Mouse (Mus musculus) stomach, embryonic 15.5 days (tissue): ENCODE data around the gene Col6a3. TPM values are rescaled to one million over a fixed set of nuclear protein-coding genes. Genes with fewer than 3 reads are reported as not detected.
A peak's percentile ranks its signal among the peaks of the same experiment; 100 is the strongest.

Source experiments
- ATAC-seq: fragments of 200-750 bp; cut with Nextera tagmentation; 2 replicates; pipeline ENCODE4 v1.8.0; 2017; ENCODE audit warnings: low read depth, moderate number of reproducible peaks, moderate TSS enrichment; ENCODE audit not compliant: insufficient read depth, low FRiP score
- H3K27ac ChIP-seq: fragments of 300-500 bp; sonication (generic); 2 replicates; pipeline ENCODE4 v1.5.1; 2015; ENCODE audit warnings: mild to moderate bottlenecking, inconsistent platforms
- H3K27me3 ChIP-seq: fragments of 300-500 bp; sonication (generic); replicated peaks from 2 replicates; pipeline ENCODE4 v1.6.1; 2015; ENCODE audit warnings: inconsistent platforms
- H3K36me3 ChIP-seq: fragments of 300-500 bp; sonication (generic); 2 replicates; pipeline ENCODE4 v1.6.1; 2015; ENCODE audit warnings: inconsistent platforms
- H3K4me1 ChIP-seq: fragments of 300-500 bp; sonication (generic); 2 replicates; pipeline ENCODE4 v1.6.1; 2015; ENCODE audit warnings: inconsistent platforms
- H3K4me2 ChIP-seq: fragments of 300-500 bp; sonication (generic); 2 replicates; pipeline ENCODE4 v1.6.1; 2015; ENCODE audit warnings: mild to moderate bottlenecking, inconsistent platforms
- H3K4me3 ChIP-seq: fragments of 300-500 bp; sonication (generic); replicated peaks from 2 replicates; pipeline ENCODE4 v1.5.1; 2015; ENCODE audit warnings: inconsistent platforms
- H3K9ac ChIP-seq: fragments of 300-500 bp; sonication (generic); 2 replicates; pipeline ENCODE4 v1.6.1; 2015; ENCODE audit warnings: inconsistent platforms
- H3K9me3 ChIP-seq: fragments of 300-500 bp; sonication (generic); 2 replicates; pipeline ENCODE4 v1.6.1; 2016; ENCODE audit warnings: inconsistent platforms
- WGBS: fragments of 180-500 bp; shearing (Covaris S2); methylation state at CpG from one replicate; pipeline ENCODE4 v1.1.7; 2015; 5-methylcytosine and 5-hydroxymethylcytosine counted together
- polyA plus RNA-seq: library from polyadenylated mRNA; unstranded; fragments of >200 nt; fragmentation: Nextera tagmentation; extraction: Ambion mirVana; gene quantifications from 2 replicates; pipeline ENCODE4 v1.2.1, GENCODE M21; 2015

Col6a3 gene
- 86.6 and 109 TPM in 2 replicates for polyA plus RNA-seq

GRCm38 (mm10) chr1:90843836-90844235 lies at the start of gene Col6a3:
Col6a3 (minus strand) TSS chr1:90843971.
- Histone ChIP-seq H3K9ac (peak within 1 kb of the TSS; percentile 36), H3K27ac (peak within 1 kb of the TSS; percentile 68), H3K36me3 (no peaks in the 10 kb centered on the region), H3K4me2 (peak within 1 kb of the TSS; percentile 60), H3K9me3 (no peaks in the 10 kb centered on the region), H3K27me3 (no peaks in the 10 kb centered on the region), H3K4me3 (peak within 1 kb of the TSS; percentile 46), H3K4me1 (peaks cover 7% of the 10 kb centered on the region; the same call in 1 of the 2 replicates)
- peak; percentile 72; the same call in 1 of the 2 replicates for ATAC-seq
- 48% methylated on average over 4 of the region's 4 CpGs for WGBS

GRCm38 (mm10) chr1:90885771-90886460 lies 42.1 kb upstream of the Col6a3 start:
- Histone ChIP-seq H3K9me3 (no peaks in the 10 kb centered on the region), H3K4me1 (0 out of 2 replicates have a peak, but pooled peaks cover 6% of the 10 kb centered on the region), H3K36me3 (no peaks in the 10 kb centered on the region), H3K4me3 (no peak overlapping the region), H3K27me3 (no peaks in the 10 kb centered on the region), H3K4me2 (no peak overlapping the region), H3K9ac (no peak overlapping the region), H3K27ac (no peak overlapping the region)
- 48% methylated on average over 6 of the region's 6 CpGs for WGBS
- no peak for ATAC-seq

GRCm38 (mm10) chr1:90876486-90877270 lies 32.9 kb upstream of the Col6a3 start:
- ATAC-seq, result no peak
- Histone ChIP-seq H3K27ac (no peak overlapping the region), H3K4me2 (no peak overlapping the region), H3K36me3 (no peaks in the 10 kb centered on the region), H3K4me3 (no peak overlapping the region), H3K9ac (no peak overlapping the region), H3K9me3 (no peaks in the 10 kb centered on the region), H3K27me3 (no peaks in the 10 kb centered on the region), H3K4me1 (no peaks in the 10 kb centered on the region)
- WGBS, result 63% methylated on average over 5 of the region's 5 CpGs

- ATAC-seq, result no peak
- Histone ChIP-seq H3K27ac (no peak overlapping the region), H3K4me2 (no peak overlapping the region), H3K27me3 (no peaks in the 10 kb centered on the region), H3K4me3 (no peak overlapping the region), H3K9ac (no peak overlapping the region), H3K4me1 (no peaks in the 10 kb centered on the region), H3K36me3 (no peaks in the 10 kb centered on the region), H3K9me3 (no peaks in the 10 kb centered on the region)
- WGBS, result 36% methylated on average over 2 of the region's 2 CpGs
Measured at GRCm38 (mm10) chr1:90875961-90876360, 32.2 kb upstream of the Col6a3 start.

GRCm38 (mm10) chr1:90875371-90875770 lies 31.6 kb upstream of the Col6a3 start:
- no peak overlapping the region for H3K4me3 ChIP-seq

GRCm38 (mm10) chr1:90870581-90870980 lies 26.8 kb upstream of the Col6a3 start:
- Histone ChIP-seq H3K27me3 (no peaks in the 10 kb centered on the region), H3K9ac (no peak overlapping the region), H3K4me2 (no peak overlapping the region), H3K4me3 (no peak overlapping the region), H3K9me3 (no peaks in the 10 kb centered on the region), H3K36me3 (no peaks in the 10 kb centered on the region), H3K27ac (no peak overlapping the region), H3K4me1 (no peaks in the 10 kb centered on the region)
- no peak for ATAC-seq
- 68% methylated on average over 2 of the region's 2 CpGs for WGBS

More at GRCm38 (mm10) chr1:90875371-90875770, 31.6 kb upstream of the Col6a3 start:
- Histone ChIP-seq H3K4me2 (no peak overlapping the region), H3K4me1 (no peaks in the 10 kb centered on the region), H3K27ac (no peak overlapping the region), H3K36me3 (no peaks in the 10 kb centered on the region), H3K9ac (no peak overlapping the region), H3K27me3 (no peaks in the 10 kb centered on the region), H3K9me3 (no peaks in the 10 kb centered on the region)
- no peak for ATAC-seq
- 89% methylated on average over 8 of the region's 8 CpGs for WGBS

GRCm38 (mm10) chr1:90866734-90867133 lies 23.0 kb upstream of the Col6a3 start:
- H3K36me3 ChIP-seq, result no peaks in the 10 kb centered on the region
- no peaks in the 10 kb centered on the region for H3K9me3 ChIP-seq
- no peak overlapping the region for H3K9ac ChIP-seq
- WGBS, result 86% methylated on average over 6 of the region's 7 CpGs
- no peak overlapping the region for H3K4me3 ChIP-seq
- ATAC-seq, result no peak
- H3K4me1 ChIP-seq, result no peaks in the 10 kb centered on the region
- H3K27ac ChIP-seq, result no peak overlapping the region
- H3K4me2 ChIP-seq, result no peak overlapping the region
- no peaks in the 10 kb centered on the region for H3K27me3 ChIP-seq

- H3K4me3 ChIP-seq, result no peak overlapping the region
- H3K27me3 ChIP-seq, result no peaks in the 10 kb centered on the region
- no peaks in the 10 kb centered on the region for H3K36me3 ChIP-seq
- no peaks in the 10 kb centered on the region for H3K4me1 ChIP-seq
- H3K27ac ChIP-seq, result no peak overlapping the region
- 68% methylated on average over 5 of the region's 5 CpGs for WGBS
- H3K9me3 ChIP-seq, result no peaks in the 10 kb centered on the region
- no peak for ATAC-seq
- no peak overlapping the region for H3K9ac ChIP-seq
- H3K4me2 ChIP-seq, result no peak overlapping the region
Measured at GRCm38 (mm10) chr1:90855880-90856279, 12.1 kb upstream of the Col6a3 start.

GRCm38 (mm10) chr1:90849836-90850235 lies 6.1 kb upstream of the Col6a3 start:
- no peak overlapping the region for H3K9ac ChIP-seq
- no peak overlapping the region for H3K4me3 ChIP-seq
- H3K36me3 ChIP-seq, result no peaks in the 10 kb centered on the region
- H3K9me3 ChIP-seq, result no peaks in the 10 kb centered on the region
- H3K27ac ChIP-seq, result no peak overlapping the region
- WGBS, result 31% methylated on average over 8 of the region's 8 CpGs
- no peaks in the 10 kb centered on the region for H3K27me3 ChIP-seq
- no peaks in the 10 kb centered on the region for H3K4me1 ChIP-seq
- no peak overlapping the region for H3K4me2 ChIP-seq
- peak; percentile 35; the same call in 1 of the 2 replicates for ATAC-seq

- H3K4me3 ChIP-seq, result no peak overlapping the region
- no peak for ATAC-seq
- WGBS, result 64% methylated on average over 10 of the region's 10 CpGs
Measured at GRCm38 (mm10) chr1:90845206-90845605, 1.4 kb upstream of the Col6a3 start.

GRCm38 (mm10) chr1:90842789-90843587 lies 783 bp downstream of the Col6a3 start:
- 57% methylated on average over 9 of the region's 9 CpGs for WGBS
- no peaks in the 10 kb centered on the region for H3K9me3 ChIP-seq
- H3K9ac ChIP-seq, result peak overlapping the region; percentile 36
- peak overlapping the region; percentile 68 for H3K27ac ChIP-seq
- H3K36me3 ChIP-seq, result no peaks in the 10 kb centered on the region
- no peaks in the 10 kb centered on the region for H3K27me3 ChIP-seq
- no peak for ATAC-seq
- H3K4me1 ChIP-seq, result peaks cover 11% of the 10 kb centered on the region; the same call in 1 of the 2 replicates
- peak overlapping the region; percentile 46 for H3K4me3 ChIP-seq
- peak overlapping the region; percentile 60 for H3K4me2 ChIP-seq

More at GRCm38 (mm10) chr1:90845206-90845605, 1.4 kb upstream of the Col6a3 start:
- H3K27me3 ChIP-seq, result no peaks in the 10 kb centered on the region
- H3K36me3 ChIP-seq, result no peaks in the 10 kb centered on the region
- no peak overlapping the region for H3K9ac ChIP-seq
- H3K4me1 ChIP-seq, result peaks cover 3% of the 10 kb centered on the region; the same call in 1 of the 2 replicates
- no peak overlapping the region for H3K4me2 ChIP-seq
- H3K9me3 ChIP-seq, result no peaks in the 10 kb centered on the region
- no peak overlapping the region for H3K27ac ChIP-seq
